Mouse (Mus musculus) erythroblast, embryonic 14.5 days (primary cell): ENCODE data around the gene Foxn3. TPM values are rescaled to one million over a fixed set of nuclear protein-coding genes. Genes with fewer than 3 reads are reported as not detected.

Experiments
- H3K27me3 ChIP-seq: 2 replicates; pipeline ENCODE4 v1.6.1; 2012; ENCODE audit warnings: inconsistent platforms; ENCODE audit not compliant: control insufficient read depth
- H3K36me3 ChIP-seq: 2 replicates; pipeline ENCODE4 v1.6.1; 2012; ENCODE audit warnings: mild to moderate bottlenecking, inconsistent platforms; ENCODE audit not compliant: control insufficient read depth
- H3K4me1 ChIP-seq: 2 replicates; pipeline ENCODE4 v1.6.1; 2012; ENCODE audit warnings: inconsistent platforms; ENCODE audit not compliant: control insufficient read depth
- H3K4me3 ChIP-seq: replicated peaks from 2 replicates; pipeline ENCODE3; 2012; ENCODE audit warnings: moderate library complexity, mild to moderate bottlenecking, inconsistent platforms
- H3K9me3 ChIP-seq: 2 replicates; pipeline ENCODE4 v1.6.1; 2012; ENCODE audit warnings: low read length, inconsistent platforms, mixed read lengths; ENCODE audit not compliant: control insufficient read depth
- GATA1 ChIP-seq: IDR thresholded peaks from 2 replicates; pipeline ENCODE4 v1.6.1; 2012; ENCODE audit warnings: low read length, inconsistent platforms, mixed read lengths
- TAL1 ChIP-seq: IDR thresholded peaks from 3 replicates; pipeline ENCODE4 v1.6.1; 2012; ENCODE audit warnings: low read length, inconsistent platforms, mixed read lengths
- polyA plus RNA-seq: library from polyadenylated mRNA; stranded (reverse); fragments of >175 nt; gene quantifications from 2 replicates; pipeline ENCODE4 v1.2.3, GENCODE M21; 2012

Foxn3 gene
- polyA plus RNA-seq, 1 experiment, result 0.84 TPM

- peaks cover 4% of the 10 kb centered on the region for H3K4me1 ChIP-seq
- no peaks in the 10 kb centered on the region for H3K36me3 ChIP-seq
- H3K27me3 ChIP-seq, result no peaks in the 10 kb centered on the region
- no peak for TF ChIP-seq GATA1
- TF ChIP-seq TAL1, result no peak
- H3K9me3 ChIP-seq, result no peaks in the 10 kb centered on the region
- H3K4me3 ChIP-seq, result no peak overlapping the region
Observed at GRCm38 (mm10) chr12:99229973-99230782, 333.2 kb downstream of the Foxn3 start.

- no peak for TF ChIP-seq GATA1
- no peak for TF ChIP-seq TAL1
- Histone ChIP-seq H3K4me3 (no peak overlapping the region), H3K36me3 (no peaks in the 10 kb centered on the region), H3K4me1 (no peaks in the 10 kb centered on the region), H3K27me3 (no peaks in the 10 kb centered on the region), H3K9me3 (no peaks in the 10 kb centered on the region)
Observed at GRCm38 (mm10) chr12:99227313-99227952, 335.9 kb downstream of the Foxn3 start.

- H3K36me3 ChIP-seq, result no peaks in the 10 kb centered on the region
- no peak overlapping the region for H3K4me3 ChIP-seq
- H3K9me3 ChIP-seq, result no peaks in the 10 kb centered on the region
- TF ChIP-seq GATA1 (no peak), TAL1 (no peak)
- H3K27me3 ChIP-seq, result no peaks in the 10 kb centered on the region
- H3K4me1 ChIP-seq, result no peaks in the 10 kb centered on the region
Observed at GRCm38 (mm10) chr12:99224863-99225603, 338.3 kb downstream of the Foxn3 start.

- no peaks in the 10 kb centered on the region for H3K27me3 ChIP-seq
- no peaks in the 10 kb centered on the region for H3K9me3 ChIP-seq
- TF ChIP-seq GATA1 (no peak), TAL1 (no peak)
- no peaks in the 10 kb centered on the region for H3K4me1 ChIP-seq
- peaks cover 2% of the 10 kb centered on the region; the same call in 1 of the 2 replicates for H3K36me3 ChIP-seq
- no peak overlapping the region for H3K4me3 ChIP-seq
Observed at GRCm38 (mm10) chr12:99221087-99221846, 342.1 kb downstream of the Foxn3 start.

- Histone ChIP-seq H3K4me3 (no peak overlapping the region), H3K36me3 (peaks cover 2% of the 10 kb centered on the region; the same call in 1 of the 2 replicates), H3K4me1 (no peaks in the 10 kb centered on the region), H3K9me3 (no peaks in the 10 kb centered on the region), H3K27me3 (no peaks in the 10 kb centered on the region)
- no peak for TF ChIP-seq GATA1
- no peak for TF ChIP-seq TAL1
Observed at GRCm38 (mm10) chr12:99220333-99220732, 343.0 kb downstream of the Foxn3 start.

- Histone ChIP-seq H3K9me3 (no peaks in the 10 kb centered on the region), H3K36me3 (peaks cover 2% of the 10 kb centered on the region; the same call in 1 of the 2 replicates), H3K27me3 (no peaks in the 10 kb centered on the region), H3K4me1 (no peaks in the 10 kb centered on the region), H3K4me3 (no peak overlapping the region)
- no peak for TF ChIP-seq GATA1
- TF ChIP-seq TAL1, result no peak
Observed at GRCm38 (mm10) chr12:99219812-99220211, 343.6 kb downstream of the Foxn3 start.

GRCm38 (mm10) chr12:99217145-99217698 is 346.2 kb downstream of the Foxn3 start:
- H3K27me3 ChIP-seq, result no peaks in the 10 kb centered on the region
- no peaks in the 10 kb centered on the region for H3K9me3 ChIP-seq
- peaks cover 2% of the 10 kb centered on the region; the same call in 1 of the 2 replicates for H3K36me3 ChIP-seq
- H3K4me3 ChIP-seq, result no peak overlapping the region
- H3K4me1 ChIP-seq, result no peaks in the 10 kb centered on the region
- TF ChIP-seq TAL1 (no peak), GATA1 (no peak)

GRCm38 (mm10) chr12:99216341-99216761 is 347.0 kb downstream of the Foxn3 start:
- Histone ChIP-seq H3K4me3 (no peak overlapping the region), H3K27me3 (no peaks in the 10 kb centered on the region), H3K36me3 (peaks cover 2% of the 10 kb centered on the region; the same call in 1 of the 2 replicates), H3K4me1 (no peaks in the 10 kb centered on the region), H3K9me3 (no peaks in the 10 kb centered on the region)
- TF ChIP-seq GATA1 (no peak), TAL1 (no peak)
